Mouse (Mus musculus) intestine, embryonic 14.5 days (tissue): ENCODE results near the gene 1700024B05Rik. TPM values are rescaled to one million over a fixed set of nuclear protein-coding genes. Genes with fewer than 3 reads are reported as not detected.
"Not testable (repeated sequence)": the region's sequence is repeated elsewhere in the genome, so short reads cannot be mapped to it uniquely, and the experiment has no call there.

ENCODE experiments used
- ATAC-seq: fragments of 200-750 bp; cut with Nextera tagmentation; replicated peaks from 2 replicates; pipeline ENCODE4 v1.8.0; 2017; ENCODE audit warnings: low read depth, moderate number of reproducible peaks, moderate TSS enrichment, moderate library complexity; ENCODE audit not compliant: low FRiP score, low TSS enrichment
- DNase-seq: peaks from one replicate; pipeline ENCODE4 v3.0.0-alpha.2; 2018; ENCODE audit warnings: low spot score
- H3K27ac ChIP-seq: fragments of 300-500 bp; sonication (generic); 2 replicates; pipeline ENCODE4 v1.5.1; 2014; ENCODE audit warnings: low read depth, mild to moderate bottlenecking, control low read depth
- H3K27me3 ChIP-seq: fragments of 300-500 bp; sonication (generic); replicated peaks from 2 replicates; pipeline ENCODE4 v1.6.1; 2014; ENCODE audit warnings: low read length, control low read depth; ENCODE audit not compliant: control insufficient read depth, insufficient read depth
- H3K36me3 ChIP-seq: fragments of 300-500 bp; sonication (generic); 2 replicates; pipeline ENCODE4 v1.6.1; 2014; ENCODE audit warnings: low read length, control low read depth; ENCODE audit not compliant: control insufficient read depth, insufficient read depth
- H3K4me1 ChIP-seq: fragments of 300-500 bp; sonication (generic); replicated peaks from 2 replicates; pipeline ENCODE4 v1.6.1; 2014; ENCODE audit warnings: low read length, control low read depth, mixed read lengths; ENCODE audit not compliant: control insufficient read depth, insufficient read depth
- H3K4me2 ChIP-seq: fragments of 300-500 bp; sonication (generic); 2 replicates; pipeline ENCODE4 v1.6.1; 2014; ENCODE audit warnings: low read length
- H3K4me3 ChIP-seq: fragments of 300-500 bp; sonication (generic); 2 replicates; pipeline ENCODE4 v1.5.1; 2014; ENCODE audit warnings: low read depth, low read length, control low read depth, mixed read lengths
- H3K9ac ChIP-seq: fragments of 300-500 bp; sonication (generic); 2 replicates; pipeline ENCODE4 v1.6.1; 2014; ENCODE audit warnings: mild to moderate bottlenecking, low read length
- H3K9me3 ChIP-seq: fragments of 300-500 bp; sonication (generic); 2 replicates; pipeline ENCODE4 v1.6.1; 2016; ENCODE audit warnings: low read length, control low read depth; ENCODE audit not compliant: control insufficient read depth
- WGBS: fragments of 180-500 bp; shearing (Covaris S2); extraction: QIAGEN DNeasy Blood & Tissue Kit; methylation state at CpG from one replicate; pipeline ENCODE4 v1.1.7; 2014; 5-methylcytosine and 5-hydroxymethylcytosine counted together
- polyA plus RNA-seq: library from polyadenylated mRNA; unstranded; fragments of >200 nt; fragmentation: Nextera tagmentation; extraction: Ambion mirVana; gene quantifications from 2 replicates; pipeline ENCODE4 v1.2.1, GENCODE M21; 2014

Gene 1700024B05Rik
- not detected in 2 replicates for polyA plus RNA-seq

DNA sequence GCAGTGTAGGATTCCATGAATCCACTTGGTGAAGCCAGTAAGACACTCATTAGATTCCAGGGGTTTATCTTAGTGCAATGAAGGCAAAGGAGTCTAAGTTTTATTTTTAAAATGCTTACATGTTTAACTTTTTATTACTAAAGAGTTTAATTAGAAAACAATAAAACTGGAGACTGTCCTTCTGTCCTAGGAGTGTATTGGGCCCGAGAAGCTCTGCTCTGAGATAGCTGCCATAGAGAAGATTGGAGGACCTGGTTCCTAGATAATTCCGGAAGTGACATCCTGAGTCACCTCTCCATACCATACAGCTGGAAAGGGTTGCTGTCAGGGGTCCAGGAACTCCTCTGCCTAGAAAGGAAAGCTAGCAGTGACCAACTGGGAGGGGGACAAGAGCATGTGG is at the start of gene 1700024B05Rik:
Gene 1700024B05Rik (plus strand): TSS at position 301 of the 400 bp plus-strand sequence.
- WGBS: 91% methylated on average over 1 of the region's 2 CpGs
- not testable (repeated sequence) for H3K4me2 ChIP-seq, H3K9ac ChIP-seq, H3K27me3 ChIP-seq, H3K4me1 ChIP-seq, H3K27ac ChIP-seq, ATAC-seq, H3K36me3 ChIP-seq, DNase-seq, H3K9me3 ChIP-seq, H3K4me3 ChIP-seq

- H3K9ac ChIP-seq, ATAC-seq, H3K27ac ChIP-seq, H3K27me3 ChIP-seq, H3K9me3 ChIP-seq, H3K4me1 ChIP-seq, H3K4me2 ChIP-seq, H3K36me3 ChIP-seq, DNase-seq, H3K4me3 ChIP-seq: not testable (repeated sequence)
- no CpG with 5 or more reads among the region's 2 CpGs for WGBS
Observed at GRCm38 (mm10) chr14:41907190-41907589, 36.6 kb upstream of the 1700024B05Rik start, which contains the start of gene Gm7980. Gene Gm7980, minus strand, starts transcription at chr14:41907290.

DNA sequence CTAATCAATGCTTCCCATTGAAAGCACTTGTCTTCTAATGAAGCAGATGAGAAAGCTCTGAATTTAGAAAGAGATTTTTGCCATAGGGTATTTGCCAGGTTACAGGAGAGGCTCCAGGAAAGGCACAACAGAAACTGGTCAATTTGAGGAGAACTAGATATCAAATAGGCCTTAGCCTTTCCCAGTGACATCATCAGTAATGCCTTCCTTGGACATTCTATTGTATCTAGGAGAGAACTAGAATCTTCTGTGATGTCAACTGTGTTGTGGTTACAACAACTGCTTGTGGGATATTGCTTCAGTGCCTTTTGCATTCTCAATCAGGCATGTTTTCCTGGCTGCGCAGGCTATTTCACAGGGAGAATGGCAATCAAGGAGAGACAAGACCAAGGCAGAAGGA is 19.1 kb upstream of the 1700024B05Rik start, which contains the start of gene 1700049E17Rik1:
Gene 1700049E17Rik1 (plus strand): TSS at position 301 of the 400 bp plus-strand sequence.
- not testable (repeated sequence) for H3K27me3 ChIP-seq, H3K4me1 ChIP-seq, H3K4me2 ChIP-seq, H3K9ac ChIP-seq, H3K36me3 ChIP-seq, DNase-seq, H3K27ac ChIP-seq, ATAC-seq, H3K4me3 ChIP-seq, H3K9me3 ChIP-seq
- WGBS: no CpG with 5 or more reads among the region's 1 CpGs

DNA sequence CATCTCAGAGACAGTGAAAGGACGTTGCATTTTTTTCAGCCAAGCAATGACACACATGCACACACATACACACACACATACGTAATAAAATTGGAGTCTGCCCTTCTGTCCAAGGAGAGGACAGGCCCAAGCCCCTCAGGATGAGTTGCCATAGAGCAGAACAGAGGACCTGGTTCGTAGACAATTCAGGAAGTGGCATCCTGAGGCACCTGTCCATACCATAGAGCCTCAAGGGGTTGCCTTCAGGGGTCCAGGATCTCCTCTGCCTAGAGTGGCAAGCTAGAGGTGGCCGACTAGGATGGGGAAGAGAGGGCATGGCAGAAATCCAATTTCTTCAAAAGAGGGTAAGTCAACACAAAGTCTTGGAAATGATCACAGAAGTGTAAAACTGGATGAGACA is 20.3 kb downstream of the 1700024B05Rik start:
- not testable (repeated sequence) for H3K27ac ChIP-seq

DNA sequence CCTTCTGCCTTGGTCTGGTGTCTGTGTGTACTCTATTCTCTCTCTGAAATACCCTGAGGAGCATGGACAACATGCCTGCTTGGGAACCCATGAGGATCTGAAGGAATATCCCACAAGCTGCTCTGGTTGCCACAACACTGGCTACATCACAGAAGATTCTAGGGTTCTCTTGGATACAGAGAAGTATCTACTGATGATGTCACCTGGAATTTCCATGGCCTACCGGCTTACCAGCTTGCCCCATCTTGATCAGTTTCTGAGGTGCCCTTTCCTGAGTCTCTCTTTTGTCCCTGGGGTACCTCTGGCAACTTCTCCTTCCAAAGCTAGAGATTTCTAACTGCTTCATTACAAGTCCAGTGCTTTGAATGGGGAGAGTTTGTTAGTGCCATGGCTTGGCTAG is 24.0 kb downstream of the 1700024B05Rik start, which contains the start of gene Gm6401:
Gene Gm6401 (minus strand): TSS at position 101 of the 400 bp plus-strand sequence.
- WGBS: 78% methylated on average over 1 of the region's 1 CpGs

More for the DNA sequence above, 20.3 kb downstream of the 1700024B05Rik start:
- H3K4me1 ChIP-seq, H3K36me3 ChIP-seq, H3K27me3 ChIP-seq, H3K9ac ChIP-seq, H3K4me3 ChIP-seq, H3K9me3 ChIP-seq, H3K4me2 ChIP-seq, ATAC-seq: not testable (repeated sequence)
- 72% methylated on average over 4 of the region's 4 CpGs for WGBS
- DNase-seq: peak; percentile 27

GRCm38 (mm10) chr14:41968596-41968995 is 24.8 kb downstream of the 1700024B05Rik start:
- H3K4me3 ChIP-seq, DNase-seq, H3K27ac ChIP-seq, H3K4me2 ChIP-seq, H3K4me1 ChIP-seq, ATAC-seq, H3K9ac ChIP-seq, H3K36me3 ChIP-seq, H3K9me3 ChIP-seq, H3K27me3 ChIP-seq: not testable (repeated sequence)
- WGBS: 63% methylated on average over 3 of the region's 3 CpGs

More for the DNA sequence above, 24.0 kb downstream of the 1700024B05Rik start, which contains the start of gene Gm6401:
- H3K36me3 ChIP-seq, ATAC-seq, DNase-seq, H3K9ac ChIP-seq, H3K4me3 ChIP-seq, H3K9me3 ChIP-seq, H3K4me2 ChIP-seq, H3K27me3 ChIP-seq, H3K27ac ChIP-seq, H3K4me1 ChIP-seq: not testable (repeated sequence)

DNA sequence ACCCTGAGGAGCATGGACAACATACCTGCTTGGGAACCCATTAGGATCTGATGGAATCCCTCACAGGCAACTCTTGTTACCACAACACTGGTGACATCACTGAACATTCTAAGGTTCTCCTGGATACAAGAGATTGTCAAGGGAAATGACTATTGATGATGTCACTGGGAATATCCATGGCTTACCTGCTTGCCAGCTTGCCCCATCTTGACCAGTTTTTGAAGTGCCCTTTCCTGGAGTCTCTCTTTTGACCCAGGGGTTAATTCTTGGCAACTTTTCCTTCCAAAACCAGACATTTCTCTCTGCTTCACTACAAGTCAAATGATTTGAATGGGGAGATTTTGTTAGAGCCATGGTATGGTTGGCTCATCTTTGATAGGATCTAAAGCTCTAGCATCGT is 39.4 kb downstream of the 1700024B05Rik start, which contains the start of gene Gm3543:
Gene Gm3543 (minus strand): TSS at position 101 of the 400 bp plus-strand sequence.
- not testable (repeated sequence) for H3K4me1 ChIP-seq, ATAC-seq, H3K9ac ChIP-seq, H3K27me3 ChIP-seq, H3K9me3 ChIP-seq, H3K4me3 ChIP-seq, H3K4me2 ChIP-seq, H3K27ac ChIP-seq, DNase-seq, H3K36me3 ChIP-seq
- WGBS: no CpG with 5 or more reads among the region's 1 CpGs
